Mouse (Mus musculus) spleen, postnatal 10 days (tissue): Measurements from ENCODE around the gene Ffar2.
A peak's percentile ranks its signal among the peaks of the same experiment; 100 is the strongest.
"Not testable (repeated sequence)": the region's sequence is repeated elsewhere in the genome, so short reads cannot be mapped to it uniquely, and the experiment has no call there.

Source experiments
- DNase-seq, 2 experiments: peaks; one replicate each; pipeline ENCODE4 v3.0.0; 2021 to 2022; ENCODE audit warnings: low spot score in 2 of 2

Gene Ffar2

DNA sequence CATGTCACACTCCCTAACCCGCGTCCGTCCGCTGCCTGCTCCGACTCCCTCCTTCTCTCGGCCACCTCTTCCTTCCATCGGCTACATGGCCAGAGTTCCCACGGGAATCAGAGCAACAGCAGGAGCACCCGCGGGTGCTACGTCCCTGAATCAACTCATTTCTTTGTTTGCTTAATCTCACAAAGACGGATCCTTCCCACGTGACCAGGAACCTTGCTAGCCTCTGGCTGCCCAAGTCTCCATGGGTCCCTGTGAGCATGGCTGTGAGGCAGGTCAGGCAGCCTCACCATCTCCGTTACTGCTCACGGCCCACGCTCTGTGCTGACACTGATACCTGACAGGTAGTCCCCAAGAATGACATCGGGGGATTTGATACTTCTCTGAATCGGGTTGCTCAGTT is at the start of gene Ffar2:
Gene Ffar2 (minus strand): TSS at position 101 of the 400 bp plus-strand sequence.
- DNase-seq: no peak

DNA sequence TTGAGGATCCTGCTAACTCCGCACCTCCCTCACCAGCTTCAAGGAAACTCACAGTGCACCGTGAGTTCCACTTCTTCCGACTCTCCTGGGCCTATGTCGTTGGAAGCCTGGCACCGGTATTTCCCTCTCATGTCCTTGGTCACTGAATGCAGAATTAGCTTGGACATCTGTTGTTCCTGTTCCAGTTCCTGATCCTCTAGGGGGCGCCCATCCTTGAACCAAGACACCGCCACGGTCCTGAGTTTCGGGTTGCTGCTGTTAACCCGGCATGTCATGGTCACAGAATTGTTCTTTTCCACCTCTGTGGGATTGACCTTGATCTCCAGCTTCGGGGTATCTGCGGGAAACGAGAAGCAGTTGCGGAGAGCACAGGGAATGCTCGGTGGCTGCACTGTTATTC is 49.5 kb upstream of the Ffar2 start:
- DNase-seq: peak; percentile 54 to 86

DNA sequence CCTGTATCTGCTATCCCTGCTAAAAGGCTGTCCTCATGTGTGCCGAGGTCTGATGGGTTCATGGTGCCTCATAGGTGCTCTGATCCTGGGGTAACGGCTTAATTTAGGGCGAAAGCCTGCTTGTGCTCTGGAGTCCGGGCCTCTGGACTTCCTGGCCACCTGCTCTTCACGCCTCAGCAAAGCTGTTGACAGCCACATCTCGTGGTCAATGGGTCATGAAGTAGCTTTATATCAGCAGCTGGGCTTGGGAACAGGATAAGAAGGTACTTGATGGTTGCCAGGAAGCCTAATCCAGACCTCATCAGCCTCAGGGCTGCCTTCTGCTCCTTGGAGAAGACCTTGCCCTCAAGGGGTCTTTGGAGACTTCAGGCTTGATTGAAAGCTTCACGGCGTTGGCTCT is 39.8 kb upstream of the Ffar2 start:
- peak in 1 of 2 experiments; percentile 25 for DNase-seq

DNA sequence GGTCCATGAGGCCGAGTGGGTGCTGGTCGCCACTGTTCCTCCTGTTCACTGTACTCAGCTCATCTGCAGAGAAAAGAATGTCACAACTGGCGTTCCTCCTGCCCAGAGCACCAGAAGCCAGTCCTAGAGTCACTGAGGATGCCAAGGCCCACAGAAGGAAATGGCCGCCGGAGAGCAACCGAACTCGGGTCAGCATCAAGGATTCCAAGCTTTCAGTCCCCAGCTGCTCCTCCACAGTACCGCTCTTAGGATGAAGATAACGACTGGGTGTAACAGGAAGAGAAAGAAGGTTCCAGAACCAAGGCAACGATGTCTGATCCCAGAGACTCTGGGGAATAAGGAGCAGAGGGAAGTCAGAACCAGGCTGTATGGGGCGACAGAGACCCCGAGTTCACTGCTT is 37.9 kb upstream of the Ffar2 start, which contains the start of gene Ffar1:
Gene Ffar1 (minus strand): TSS at position 101 of the 400 bp plus-strand sequence.
- no peak for DNase-seq

DNA sequence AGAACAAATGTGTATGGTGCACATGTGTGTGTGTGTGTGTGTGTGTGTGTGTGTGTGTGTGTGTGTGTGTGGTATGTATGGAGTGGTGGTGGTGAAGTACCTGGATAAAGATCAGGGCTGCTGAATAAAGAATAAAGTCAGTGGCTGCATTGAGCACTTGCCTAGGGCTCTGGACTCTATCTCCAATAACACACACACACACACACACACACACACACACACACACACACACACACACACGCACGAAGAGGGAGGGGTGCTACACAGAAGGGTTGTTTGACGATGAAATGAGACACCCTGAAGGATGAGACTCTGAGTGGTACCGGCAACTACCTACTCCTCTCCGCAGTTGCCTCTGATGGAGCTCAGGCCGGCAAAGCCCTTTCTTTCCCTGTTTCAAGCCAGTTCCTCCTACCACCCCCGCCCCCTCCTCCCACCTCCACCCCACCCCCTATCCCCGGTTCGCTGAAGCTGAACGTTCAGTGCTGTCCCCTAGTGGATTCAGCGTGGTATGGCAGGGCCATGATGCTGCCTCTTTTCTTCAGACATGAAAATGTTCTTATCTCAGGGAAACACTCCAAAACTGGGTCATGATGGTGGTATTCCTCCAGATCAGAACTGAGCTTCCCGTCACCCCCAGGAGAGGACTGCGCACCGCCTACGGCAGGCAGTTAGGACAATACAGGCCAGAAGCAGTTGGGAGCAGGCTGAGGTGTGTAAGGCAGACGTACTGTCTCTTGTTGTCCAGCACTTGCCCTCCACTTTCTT is 36.2 kb upstream of the Ffar2 start:
- peak in 1 of 2 experiments; percentile 65 for DNase-seq

DNA sequence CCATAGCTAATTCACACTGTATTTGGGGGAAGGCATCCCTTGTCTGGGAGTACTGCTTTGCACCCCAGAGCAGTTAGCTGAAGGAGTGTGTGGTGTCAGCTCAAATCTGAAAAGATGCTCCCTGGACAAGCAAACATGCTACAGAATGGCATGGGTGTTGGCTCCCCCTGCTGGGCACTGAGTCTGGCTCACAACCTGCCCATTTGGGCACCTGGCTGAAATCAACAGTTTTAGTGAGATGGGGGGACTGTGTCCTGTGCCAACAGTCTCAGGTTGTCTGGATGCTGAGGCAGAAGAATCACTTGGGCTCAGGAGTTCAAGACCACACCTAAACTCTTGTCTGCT is 35.7 kb upstream of the Ffar2 start:
- DNase-seq: peak; percentile 55 to 88

DNA sequence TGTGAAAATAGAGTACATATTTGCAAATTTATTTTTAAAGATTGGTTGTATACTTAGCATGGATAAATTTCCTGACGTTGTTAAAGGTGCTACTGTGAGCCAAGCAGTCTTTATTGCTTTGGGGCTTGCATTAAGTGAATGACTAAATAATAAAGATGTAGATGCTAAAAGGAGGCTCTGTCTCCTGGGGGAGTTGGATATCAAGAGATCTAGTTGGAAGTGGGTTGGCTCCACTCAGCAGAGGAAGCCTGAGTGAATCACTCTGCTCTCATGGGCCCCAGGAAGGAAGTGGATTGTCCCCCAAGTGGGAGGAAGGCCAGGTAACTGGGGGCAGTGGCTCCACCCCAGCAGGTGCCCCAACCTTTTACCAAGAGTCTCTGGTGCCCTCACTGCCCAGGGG is 34.2 kb upstream of the Ffar2 start:
- DNase-seq: no peak

DNA sequence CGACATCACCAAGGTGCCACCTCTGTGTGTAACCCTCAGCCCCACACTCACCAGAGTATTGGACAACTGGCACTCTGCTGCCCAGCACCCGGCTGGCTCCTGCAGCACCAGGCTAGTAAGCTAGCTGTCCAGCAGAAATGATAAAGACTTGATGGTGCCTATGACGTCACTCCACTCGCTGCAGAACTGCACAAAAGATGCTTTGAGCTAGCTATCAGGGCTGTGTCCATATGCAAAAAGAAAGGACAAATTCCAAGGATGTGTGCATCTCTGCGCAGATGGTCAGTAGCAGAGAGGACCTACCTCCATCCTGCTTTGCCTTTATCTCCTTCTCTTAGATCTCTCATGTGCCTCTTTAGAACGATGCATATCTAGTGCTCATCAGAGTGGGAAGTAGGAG is 32.5 kb upstream of the Ffar2 start, which contains the start of gene Ffar3:
Gene Ffar3 (minus strand): TSS at position 101 of the 400 bp plus-strand sequence.
- no peak for DNase-seq

DNA sequence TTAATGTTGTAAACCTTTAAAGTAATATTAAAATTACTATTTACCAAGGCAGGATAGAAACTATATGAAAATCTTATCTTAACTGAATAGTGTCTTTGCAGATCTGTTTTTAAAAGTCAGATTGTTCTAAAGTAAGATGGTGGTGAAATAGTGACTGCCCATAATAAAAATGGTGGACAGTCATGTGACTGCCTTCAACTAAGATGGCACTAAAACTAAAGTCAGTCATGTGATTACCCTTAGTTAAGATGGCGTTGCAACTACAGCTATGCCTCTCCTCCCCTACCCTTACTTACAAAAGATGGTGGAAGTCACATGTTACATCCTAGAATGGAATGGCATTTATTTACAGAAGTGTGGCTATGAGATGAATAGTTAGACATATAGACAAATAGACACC is 27.8 kb upstream of the Ffar2 start:
- DNase-seq: no peak

DNA sequence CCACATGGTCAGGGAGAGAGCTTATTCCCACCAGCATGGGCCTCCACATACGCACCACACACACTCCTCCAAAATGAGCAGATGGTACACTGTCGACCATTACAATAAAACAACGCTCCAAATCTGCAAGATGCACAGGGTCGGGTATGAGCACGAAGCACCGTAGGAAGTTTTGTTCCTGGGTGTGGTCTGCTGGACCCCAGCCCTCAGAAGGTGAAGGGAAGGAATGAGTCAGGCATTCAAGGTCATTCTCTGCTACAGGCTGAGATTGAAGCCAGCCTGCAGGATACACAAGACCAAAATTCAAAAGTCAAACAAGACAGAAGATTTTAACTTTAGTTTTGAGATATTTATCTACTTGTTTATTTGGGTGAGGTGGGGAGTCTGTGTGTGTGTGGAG is 24.4 kb upstream of the Ffar2 start:
- DNase-seq: no peak

DNA sequence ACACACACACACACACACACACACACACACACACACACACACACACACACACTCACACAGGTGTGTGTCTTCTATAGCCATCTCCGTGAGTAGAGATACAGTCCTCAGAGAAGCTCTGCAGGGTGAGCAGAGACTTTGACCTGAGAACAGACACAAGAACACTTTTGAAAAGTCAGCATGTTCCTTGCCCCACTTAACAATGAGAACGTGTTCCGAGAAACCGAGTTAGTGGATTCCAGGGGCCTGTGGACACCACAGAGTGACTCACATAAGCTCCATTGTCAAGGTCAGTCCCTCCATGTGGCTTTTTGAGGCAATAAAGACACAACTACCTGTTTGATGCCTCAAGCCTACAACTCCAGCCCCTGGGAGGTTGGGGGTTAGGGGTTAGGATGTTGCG is 23.8 kb upstream of the Ffar2 start:
- no peak for DNase-seq

DNA sequence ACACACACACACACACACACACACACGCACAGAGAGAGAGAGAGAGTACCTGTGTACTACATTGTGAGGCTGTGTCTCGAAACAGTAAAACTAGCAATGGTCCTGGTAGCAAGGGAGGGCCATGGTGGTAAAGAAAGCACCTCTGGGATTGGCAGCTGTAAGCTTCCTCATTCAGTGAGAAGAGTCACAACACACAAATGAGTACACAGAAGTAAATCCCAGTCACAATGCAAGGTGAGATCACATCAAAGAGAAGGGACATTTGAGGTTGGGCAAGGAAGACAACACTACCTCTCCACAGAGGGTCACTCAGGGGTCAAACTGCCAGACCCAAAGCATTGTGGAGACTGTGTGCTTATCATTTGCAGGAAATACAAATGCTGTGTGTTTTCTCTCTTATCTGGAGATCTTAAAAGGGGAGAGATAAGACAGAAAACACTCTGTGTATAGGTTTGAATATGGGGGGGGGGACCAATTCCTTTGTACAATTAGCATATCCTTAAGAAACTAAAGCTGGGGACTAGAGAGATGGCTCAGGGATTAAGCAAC is 23.0 kb upstream of the Ffar2 start:
- DNase-seq: no peak

DNA sequence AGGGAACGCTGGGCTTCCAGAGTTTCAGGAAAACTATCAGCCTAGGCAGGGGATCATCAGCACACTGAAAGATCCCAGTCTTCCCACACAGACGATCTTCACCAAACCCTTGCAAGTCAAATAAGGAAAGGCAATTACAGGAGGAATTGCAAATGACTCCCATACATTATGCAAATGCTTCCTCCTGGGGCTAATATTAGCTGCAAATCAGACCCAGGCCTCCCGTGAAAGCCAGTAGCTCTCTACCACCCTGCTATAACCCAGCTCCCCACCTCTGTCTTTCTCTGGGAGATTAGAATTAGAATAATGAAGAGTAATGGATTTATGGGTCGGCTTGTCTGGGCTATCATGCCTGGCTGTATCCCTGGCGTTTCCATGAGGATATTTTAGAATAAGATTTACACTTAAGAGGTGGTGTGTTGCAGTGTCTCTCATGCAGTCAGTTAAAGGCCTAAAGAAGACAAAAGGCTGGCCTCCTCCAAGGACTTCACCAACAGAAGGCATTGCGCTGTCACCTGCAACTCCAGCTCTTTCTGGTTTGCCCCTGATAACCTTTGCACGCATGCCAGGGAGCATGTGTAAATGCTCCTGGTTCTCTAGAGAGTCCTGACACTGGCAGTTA is 21.2 kb upstream of the Ffar2 start:
- DNase-seq: no peak

DNA sequence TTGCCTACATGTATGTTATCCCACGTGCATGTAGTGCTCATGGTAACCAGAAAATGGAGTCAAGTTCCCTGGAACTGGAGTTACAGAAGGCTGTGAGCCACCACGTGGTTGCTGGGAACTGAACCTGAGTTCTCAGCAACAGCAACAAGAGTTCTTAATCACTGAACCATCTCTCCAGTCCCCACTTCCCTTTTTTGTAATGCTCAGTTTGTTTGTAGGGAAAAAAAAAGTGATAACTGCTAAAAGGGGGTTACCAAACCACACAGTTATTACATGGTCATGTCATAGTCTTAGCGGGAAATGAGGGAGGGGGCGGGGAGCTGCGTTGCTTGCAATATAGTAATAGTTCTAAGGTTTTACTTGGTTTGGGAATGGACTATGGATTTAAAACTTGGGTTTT is 18.5 kb upstream of the Ffar2 start:
- no peak for DNase-seq

DNA sequence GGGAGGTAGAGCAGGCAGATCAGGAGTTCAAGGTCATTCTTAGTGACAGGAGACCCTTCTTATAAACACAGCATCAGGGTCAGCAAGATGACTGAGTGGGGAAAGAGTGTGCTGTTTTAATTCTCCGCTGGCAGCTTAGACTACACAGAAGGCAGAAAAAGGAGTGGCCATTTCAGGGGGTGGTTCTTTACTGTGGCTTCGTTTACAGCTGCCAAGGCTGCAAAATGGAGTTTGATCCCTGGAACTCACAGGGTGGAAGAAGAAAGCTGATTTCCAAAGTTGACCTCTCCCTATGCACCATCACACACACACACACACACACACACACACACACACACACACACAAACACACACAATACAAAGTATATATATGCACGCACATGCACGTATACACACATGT is 17.8 kb upstream of the Ffar2 start:
- no peak for DNase-seq

DNA sequence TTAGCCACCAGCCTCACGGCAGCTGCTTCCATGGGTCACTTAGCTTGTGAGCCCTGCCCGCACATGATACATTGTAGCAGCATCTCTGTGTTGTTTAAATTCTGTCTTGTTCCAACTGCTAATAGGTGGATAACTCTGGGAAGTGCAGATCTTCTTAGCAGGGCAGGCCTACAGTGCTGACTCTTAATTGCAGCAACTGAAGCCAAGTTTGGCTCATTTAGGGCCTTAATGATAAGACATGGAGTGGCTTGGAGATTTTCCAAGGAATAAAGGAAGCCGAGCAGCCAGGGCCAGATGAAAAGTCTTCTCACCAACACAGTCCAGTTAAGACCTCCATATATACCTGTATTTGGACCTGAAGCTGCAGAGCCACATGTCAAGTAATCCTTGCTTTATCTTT is 16.7 kb upstream of the Ffar2 start:
- no peak for DNase-seq

DNA sequence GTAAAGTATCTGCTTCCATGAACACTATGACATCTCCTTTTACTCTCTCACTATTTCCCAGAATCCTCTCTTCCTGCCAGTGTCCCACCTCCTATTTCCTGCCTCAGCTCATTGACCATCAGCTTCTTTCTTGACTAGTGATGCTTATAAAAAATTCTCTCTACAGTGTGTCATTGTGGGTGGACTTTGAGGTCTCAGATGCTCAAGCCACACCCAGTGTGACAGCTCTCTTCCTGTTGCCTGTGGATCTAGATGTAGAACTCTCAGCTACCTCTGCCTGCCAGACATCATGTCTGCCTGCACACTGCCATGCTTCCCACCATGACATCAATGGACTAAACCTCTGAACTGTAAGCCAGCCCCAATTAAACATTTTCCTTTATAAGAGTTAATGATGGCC is 13.7 kb upstream of the Ffar2 start:
- no peak for DNase-seq

DNA sequence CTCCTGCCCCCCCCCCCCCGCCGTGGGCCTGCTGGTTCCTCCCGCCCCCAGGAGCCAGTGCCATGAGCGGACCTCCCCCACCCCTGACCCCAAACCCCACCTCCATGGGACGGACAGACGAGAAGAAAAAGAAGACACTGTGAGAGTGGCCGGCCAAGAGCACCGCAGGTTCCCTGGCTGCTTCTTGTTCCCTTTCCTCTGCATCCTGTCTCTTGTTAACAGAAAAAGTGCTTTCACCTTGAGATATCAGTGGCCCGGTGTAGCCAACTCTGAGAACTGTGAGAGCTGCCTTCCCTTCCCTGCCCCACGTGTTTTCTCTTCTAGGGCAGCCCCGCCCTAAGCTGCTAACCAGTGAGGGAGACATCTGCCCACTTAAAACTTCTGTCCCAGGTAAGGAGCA is 9.1 kb upstream of the Ffar2 start:
- DNase-seq: not testable (repeated sequence)

DNA sequence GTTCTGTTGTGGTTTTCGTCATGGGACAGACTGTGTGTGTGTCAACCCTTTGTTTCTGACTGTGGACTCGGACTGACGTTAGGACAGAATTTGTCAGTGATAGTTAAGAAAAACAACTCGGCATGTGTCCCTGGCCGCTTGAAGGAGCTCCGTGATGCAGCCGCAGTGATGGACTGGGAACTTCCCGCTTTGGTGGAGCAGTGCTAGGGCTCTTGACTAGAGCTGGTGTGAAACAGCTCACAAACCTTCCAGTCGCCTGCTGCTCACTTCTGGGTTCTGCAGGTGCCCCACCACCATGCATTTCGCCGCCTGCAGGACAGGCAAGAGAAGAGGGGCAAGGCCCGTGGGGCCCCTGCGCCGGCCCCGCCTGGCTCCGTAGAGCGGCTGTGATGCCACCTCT is 8.7 kb upstream of the Ffar2 start:
- no peak for DNase-seq

DNA sequence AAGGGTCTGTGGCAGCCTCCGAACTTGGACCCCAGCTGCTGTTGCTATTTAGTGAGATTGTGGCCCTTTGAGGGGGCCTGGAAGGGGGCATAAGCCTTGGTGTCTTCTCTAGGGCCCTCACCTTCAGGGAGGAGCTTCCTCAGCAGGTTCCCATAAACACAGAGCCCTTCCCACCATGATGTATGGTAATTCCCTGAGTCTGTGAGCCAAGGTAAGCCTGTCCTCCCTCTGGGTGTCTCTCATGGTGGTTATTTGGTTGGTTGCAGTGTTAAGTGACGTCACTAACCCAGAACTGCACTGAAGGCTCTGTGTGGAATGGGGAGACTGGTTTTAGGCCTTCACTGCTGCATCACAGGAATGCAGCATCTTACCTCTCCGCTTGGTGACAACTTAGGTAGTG is 5.9 kb upstream of the Ffar2 start:
- DNase-seq: no peak

DNA sequence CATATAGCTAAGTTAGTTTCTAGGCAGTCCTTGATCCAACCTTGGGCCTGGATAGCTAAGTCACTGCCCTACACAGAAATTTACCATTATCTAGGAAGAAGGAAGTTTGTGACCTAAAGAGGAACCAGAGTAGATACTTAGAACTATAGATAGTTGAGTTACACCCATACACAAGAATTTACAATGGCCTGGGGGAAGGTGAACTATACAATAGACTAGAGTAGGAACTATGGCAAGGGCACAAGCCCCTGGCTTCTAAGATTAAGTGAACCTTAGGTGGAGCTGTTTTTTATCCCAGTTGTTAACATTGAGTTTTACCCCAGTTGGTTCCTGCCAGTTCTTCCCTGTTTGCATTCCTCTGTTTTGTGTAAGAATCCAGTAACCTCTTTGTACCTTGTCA is 5.3 kb upstream of the Ffar2 start:
- not testable (repeated sequence) for DNase-seq

DNA sequence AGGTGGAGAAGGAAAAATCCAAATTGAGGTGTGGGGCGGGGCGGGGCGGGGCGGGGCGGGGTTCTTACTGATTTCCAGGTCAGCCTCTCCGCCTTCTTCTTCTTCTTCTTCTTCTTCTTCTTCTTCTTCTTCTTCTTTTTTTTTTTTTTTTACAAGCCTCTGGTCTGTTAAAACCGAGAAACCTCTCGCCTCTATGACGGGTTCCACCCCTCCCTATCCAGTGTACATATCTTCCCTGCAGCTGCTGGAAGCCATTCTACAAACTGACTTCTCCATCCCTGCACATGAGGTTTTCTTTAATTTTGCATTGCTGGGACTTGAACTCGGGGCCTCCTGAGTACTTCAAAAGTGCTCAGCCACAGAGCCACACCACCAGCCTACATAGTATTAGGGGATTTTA is 3.1 kb upstream of the Ffar2 start:
- DNase-seq: no peak

DNA sequence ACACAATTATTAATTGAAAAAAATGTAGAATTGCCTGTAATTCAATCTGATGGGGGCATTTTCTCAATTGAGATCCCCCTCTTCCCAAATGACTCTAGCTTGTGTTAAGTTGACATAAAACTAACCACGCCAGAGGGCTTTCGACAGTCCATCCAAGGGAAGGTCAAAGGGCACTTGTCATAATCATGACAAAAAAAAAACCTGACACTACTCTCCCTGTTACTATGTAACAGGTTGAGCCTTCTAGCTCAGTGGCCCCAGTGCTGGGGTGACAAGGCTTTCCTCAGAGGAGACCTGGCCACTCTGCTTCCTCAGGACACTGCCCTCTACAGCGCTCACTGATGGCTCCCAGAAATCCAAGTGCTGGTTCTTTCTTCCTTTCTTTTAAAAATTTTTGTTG is 731 bp upstream of the Ffar2 start:
- DNase-seq: no peak
